Mouse (Mus musculus) testis, adult 2 months (tissue): ENCODE measurements around the gene 4930435E12Rik. TPM values are rescaled to one million over a fixed set of nuclear protein-coding genes. Genes with fewer than 3 reads are reported as not detected.

Source experiments
- H3K27ac ChIP-seq: fragments of 200-500 bp; 2 replicates; pipeline ENCODE4 v1.5.1; 2012; ENCODE audit warnings: low read depth, low read length; ENCODE audit not compliant: control insufficient read depth, insufficient read depth
- H3K27me3 ChIP-seq: fragments of 200-500 bp; 2 replicates; pipeline ENCODE4 v1.6.1; 2012; ENCODE audit warnings: mild to moderate bottlenecking, low read length, moderate library complexity; ENCODE audit not compliant: control insufficient read depth, insufficient read depth
- H3K36me3 ChIP-seq: fragments of 200-500 bp; 2 replicates; pipeline ENCODE4 v1.6.1; 2012; ENCODE audit warnings: mild to moderate bottlenecking, low read length; ENCODE audit not compliant: control insufficient read depth, insufficient read depth
- H3K4me1 ChIP-seq: fragments of 200-500 bp; 2 replicates; pipeline ENCODE4 v1.6.1; 2012; ENCODE audit warnings: low read length; ENCODE audit not compliant: control insufficient read depth, insufficient read depth
- H3K4me3 ChIP-seq: fragments of 200-500 bp; 2 replicates; pipeline ENCODE4 v1.5.1; 2012; ENCODE audit warnings: low read depth, mild to moderate bottlenecking, low read length, moderate library complexity, mixed read lengths; ENCODE audit not compliant: control insufficient read depth
- CTCF ChIP-seq: fragments of 200-500 bp; IDR thresholded peaks from 2 replicates; pipeline ENCODE4 v1.5.1; 2012; ENCODE audit warnings: low read depth, mild to moderate bottlenecking, inconsistent platforms, low read length, moderate library complexity; ENCODE audit not compliant: control insufficient read depth, insufficient read depth, insufficient replicate concordance
- POLR2A ChIP-seq: fragments of 200-500 bp; IDR thresholded peaks from 2 replicates; pipeline ENCODE4 v1.6.1; 2012; ENCODE audit warnings: low read depth, mild to moderate bottlenecking, inconsistent platforms, low read length, moderate library complexity; ENCODE audit not compliant: control insufficient read depth
- polyA plus RNA-seq: library from polyadenylated mRNA; depleted of rRNA; stranded (reverse); fragments of >200 nt; gene quantifications from 2 replicates; pipeline ENCODE4 v1.2.3, GENCODE M21; 2012; rRNA removed

Gene 4930435E12Rik
- polyA plus RNA-seq, 1 experiment, result 79.1 TPM

DNA sequence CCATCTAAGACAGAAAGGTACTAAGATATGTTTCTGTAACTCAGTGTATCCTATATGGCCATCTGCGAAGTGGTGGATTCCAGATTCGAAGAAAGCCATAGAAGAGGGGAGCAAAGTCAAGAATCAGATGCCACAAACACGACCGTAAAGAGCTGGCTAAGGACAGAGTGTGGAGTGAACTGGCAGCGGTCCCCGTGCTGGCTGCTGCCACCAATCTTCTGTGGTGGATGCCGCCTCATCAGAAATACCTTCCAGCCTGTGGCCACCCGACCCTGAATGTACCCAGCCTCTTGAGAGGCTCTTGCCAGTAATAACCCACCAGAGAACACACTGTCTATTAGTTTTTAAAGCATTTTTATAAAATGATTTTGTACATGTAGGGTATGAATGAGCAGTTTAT, 60.2 kb downstream of the 4930435E12Rik start:
- Histone ChIP-seq H3K4me1 (no peaks in the 10 kb centered on the region), H3K36me3 (no peaks in the 10 kb centered on the region), H3K27ac (no peak overlapping the region), H3K4me3 (no peak overlapping the region), H3K27me3 (no peaks in the 10 kb centered on the region)
- TF ChIP-seq POLR2A (no peak), CTCF (no peak)

DNA sequence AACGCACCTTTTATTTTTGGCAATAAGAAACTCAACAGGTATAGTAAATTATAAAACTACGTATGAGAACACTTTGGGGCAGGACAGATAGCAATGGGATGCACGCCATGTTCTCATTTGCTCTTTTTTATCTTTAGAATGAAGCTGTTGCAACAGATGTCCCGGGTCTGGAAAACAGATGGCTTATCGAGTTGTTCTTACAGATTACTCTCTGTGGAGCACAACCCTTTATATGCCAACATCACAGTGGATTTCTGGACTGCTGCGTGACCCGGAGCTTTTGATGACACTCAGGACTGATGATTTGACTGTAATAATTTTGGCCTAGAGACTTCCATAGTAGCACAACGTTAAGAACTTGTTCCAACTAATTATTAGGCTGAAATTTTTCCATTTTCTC, 60.8 kb downstream of the 4930435E12Rik start:
- Histone ChIP-seq H3K4me3 (no peak overlapping the region), H3K27me3 (no peaks in the 10 kb centered on the region), H3K4me1 (no peaks in the 10 kb centered on the region), H3K27ac (no peak overlapping the region), H3K36me3 (no peaks in the 10 kb centered on the region)
- TF ChIP-seq POLR2A (no peak), CTCF (no peak)

- Histone ChIP-seq H3K27ac (no peak overlapping the region), H3K4me1 (no peaks in the 10 kb centered on the region), H3K4me3 (no peak overlapping the region), H3K36me3 (no peaks in the 10 kb centered on the region), H3K27me3 (no peaks in the 10 kb centered on the region)
- TF ChIP-seq CTCF (no peak), POLR2A (no peak)
Observed at GRCm38 (mm10) chr16:38766671-38767070, 61.9 kb downstream of the 4930435E12Rik start.

GRCm38 (mm10) chr16:38763508-38763907, 65.0 kb downstream of the 4930435E12Rik start:
- Histone ChIP-seq H3K27ac (no peak overlapping the region), H3K4me1 (no peaks in the 10 kb centered on the region), H3K4me3 (no peak overlapping the region), H3K36me3 (no peaks in the 10 kb centered on the region), H3K27me3 (no peaks in the 10 kb centered on the region)
- TF ChIP-seq CTCF (no peak), POLR2A (no peak)

GRCm38 (mm10) chr16:38762401-38762800, 66.1 kb downstream of the 4930435E12Rik start:
- H3K36me3 ChIP-seq, result no peaks in the 10 kb centered on the region
- no peaks in the 10 kb centered on the region for H3K4me1 ChIP-seq
- TF ChIP-seq CTCF (no peak), POLR2A (no peak)
- no peaks in the 10 kb centered on the region for H3K27me3 ChIP-seq
- no peak overlapping the region for H3K27ac ChIP-seq
- no peak overlapping the region for H3K4me3 ChIP-seq

Other genes with a start within 250 kb of the 4930435E12Rik start
- 1.9 and 2.6 TPM in 2 replicates for gene Arhgap31, start 115.5 kb downstream of the 4930435E12Rik start, polyA plus RNA-seq
- gene B4galt4, start 86.5 kb downstream of the 4930435E12Rik start, polyA plus RNA-seq, result 0.72 and 0.91 TPM in 2 replicates
- 2.1 TPM in 2 replicates for gene Upk1b, start 28.4 kb downstream of the 4930435E12Rik start, polyA plus RNA-seq
- gene Igsf11, start 63.9 kb upstream of the 4930435E12Rik start, polyA plus RNA-seq, result 91.8 and 95.5 TPM in 2 replicates